Mouse (Mus musculus) CH12.LX (cell line): ENCODE measurements around the gene Espn. TPM values are rescaled to one million over a fixed set of nuclear protein-coding genes. Genes with fewer than 3 reads are reported as not detected.

Experiments used
- DNase-seq: peaks from one replicate; pipeline ENCODE4 v3.0.0-alpha.2; 2013; ENCODE audit errors: extremely low read depth
- H3K27ac ChIP-seq: 2 replicates; pipeline ENCODE4 v1.5.1; 2012; ENCODE audit warnings: low read depth, mild to moderate bottlenecking, control low read depth, moderate library complexity; ENCODE audit not compliant: insufficient read depth
- H3K27me3 ChIP-seq: replicated peaks from 2 replicates; pipeline ENCODE3; 2012; ENCODE audit warnings: inconsistent platforms
- H3K36me3 ChIP-seq, 2 experiments: replicated peaks in 1 of 2; 2 replicates each; pipeline versions ENCODE3 to v1.6.1; 2012; ENCODE audit warnings: inconsistent platforms in 1 of 2, low read length in 1 of 2, mild to moderate bottlenecking in 1 of 2, mixed read lengths in 1 of 2, moderate library complexity in 1 of 2; ENCODE audit not compliant: control insufficient read depth in 1 of 2, insufficient read depth in 1 of 2
- H3K4me1 ChIP-seq, 2 experiments: 2 replicates each; pipeline ENCODE4 v1.6.1; 2012; ENCODE audit warnings: inconsistent platforms in 1 of 2, moderate library complexity in 1 of 2; ENCODE audit not compliant: insufficient read depth in 2 of 2, control insufficient read depth in 1 of 2
- H3K4me2 ChIP-seq: 2 replicates; pipeline ENCODE4 v1.6.1; 2012; ENCODE audit warnings: low read depth, mild to moderate bottlenecking, control low read depth; ENCODE audit not compliant: poor library complexity, insufficient read depth, severe bottlenecking
- H3K4me3 ChIP-seq, 3 experiments: fragments of 150-350 bp in 1 of 3; sonication (generic) in 1 of 3; replicated peaks in 1 of 3; 2 replicates each; pipeline versions ENCODE3 to v1.5.1; 2011 to 2012; ENCODE audit warnings: low read depth in 2 of 3, low read length in 2 of 3, mild to moderate bottlenecking in 2 of 3, moderate library complexity in 2 of 3, control low read depth in 1 of 3, improper control_type of control experiment in 1 of 3, inconsistent platforms in 1 of 3, mixed read lengths in 1 of 3; ENCODE audit not compliant: poor library complexity in 1 of 3
- H3K79me2 ChIP-seq: replicated peaks from 2 replicates; pipeline ENCODE4 v1.6.1; 2012; ENCODE audit warnings: mild to moderate bottlenecking, moderate library complexity; ENCODE audit not compliant: control insufficient read depth, poor library complexity, insufficient read depth, severe bottlenecking; ENCODE audit errors: extremely low read depth
- H3K9ac ChIP-seq: 2 replicates; pipeline ENCODE4 v1.6.1; 2012; ENCODE audit warnings: low read depth, mild to moderate bottlenecking, control low read depth, moderate library complexity; ENCODE audit not compliant: insufficient read depth
- H3K9me3 ChIP-seq: replicated peaks from 2 replicates; pipeline ENCODE3; 2012; ENCODE audit warnings: low read length, inconsistent platforms, mixed read lengths
- BHLHE40 ChIP-seq: IDR thresholded peaks from 2 replicates; pipeline ENCODE4 v1.6.1; 2011; ENCODE audit warnings: mild to moderate bottlenecking, low read depth, low read length, improper control_type of control experiment
- CHD1 ChIP-seq: IDR thresholded peaks from 2 replicates; pipeline ENCODE4 v1.6.1; 2012; ENCODE audit warnings: low read depth, low read length, improper control_type of control experiment, inconsistent platforms
- CHD2 ChIP-seq: IDR thresholded peaks from 2 replicates; pipeline ENCODE4 v1.6.1; 2011; ENCODE audit warnings: low read length, improper control_type of control experiment
- ELF1 ChIP-seq: IDR thresholded peaks from 2 replicates; pipeline ENCODE4 v1.6.1; 2014; ENCODE audit warnings: low read depth, mild to moderate bottlenecking, inconsistent platforms, low read length, improper control_type of control experiment
- EP300 ChIP-seq: IDR thresholded peaks from 2 replicates; pipeline ENCODE4 v1.6.1; 2011; ENCODE audit warnings: low read length, improper control_type of control experiment
- ETS1 ChIP-seq: conservative IDR thresholded peaks from 2 replicates; pipeline ENCODE4 v1.6.1; 2012; ENCODE audit warnings: low read depth, mild to moderate bottlenecking, inconsistent platforms, low read length, improper control_type of control experiment, moderate library complexity
- IRF4 ChIP-seq: IDR thresholded peaks from 2 replicates; pipeline ENCODE4 v1.6.1; 2014; ENCODE audit warnings: low read depth, mild to moderate bottlenecking, inconsistent platforms, low read length, improper control_type of control experiment
- JUN ChIP-seq: IDR thresholded peaks from 2 replicates; pipeline ENCODE4 v1.6.1; 2011; ENCODE audit warnings: low read depth, mild to moderate bottlenecking, low read length, improper control_type of control experiment, moderate library complexity; ENCODE audit not compliant: insufficient read depth
- JUND ChIP-seq: conservative IDR thresholded peaks from 2 replicates; pipeline ENCODE4 v1.6.1; 2011; ENCODE audit warnings: low read depth, low read length, improper control_type of control experiment
- KAT2A ChIP-seq: IDR thresholded peaks from 2 replicates; pipeline ENCODE4 v1.6.1; 2012; ENCODE audit warnings: low read length, improper control_type of control experiment, inconsistent platforms; ENCODE audit not compliant: insufficient replicate concordance
- MAX ChIP-seq: IDR thresholded peaks from 2 replicates; pipeline ENCODE4 v1.6.1; 2011; ENCODE audit warnings: low read length, improper control_type of control experiment
- MAZ ChIP-seq: IDR thresholded peaks from 2 replicates; pipeline ENCODE4 v1.6.1; 2012; ENCODE audit warnings: low read depth, mild to moderate bottlenecking, inconsistent platforms, low read length, improper control_type of control experiment, moderate library complexity
- MEF2A ChIP-seq: IDR thresholded peaks from 2 replicates; pipeline ENCODE4 v1.6.1; 2014; ENCODE audit warnings: low read depth, mild to moderate bottlenecking, inconsistent platforms, low read length, improper control_type of control experiment, borderline replicate concordance
- MYC ChIP-seq: IDR thresholded peaks from 2 replicates; pipeline ENCODE4 v1.6.1; 2011; ENCODE audit warnings: low read depth, mild to moderate bottlenecking, improper control_type of control experiment, low read length
- NRF1 ChIP-seq: IDR thresholded peaks from 2 replicates; pipeline ENCODE4 v1.6.1; 2014; ENCODE audit warnings: low read depth, mild to moderate bottlenecking, inconsistent platforms, low read length, improper control_type of control experiment, moderate library complexity
- POLR2AphosphoS2 ChIP-seq: IDR thresholded peaks from 2 replicates; pipeline ENCODE4 v1.6.1; 2011; ENCODE audit warnings: low read depth, low read length, improper control_type of control experiment
- RAD21 ChIP-seq: IDR thresholded peaks from 2 replicates; pipeline ENCODE4 v1.6.1; 2011; ENCODE audit warnings: low read depth, mild to moderate bottlenecking, low read length, improper control_type of control experiment, moderate library complexity
- TCF12 ChIP-seq: IDR thresholded peaks from 2 replicates; pipeline ENCODE4 v1.6.1; 2014; ENCODE audit warnings: low read depth, mild to moderate bottlenecking, inconsistent platforms, low read length, improper control_type of control experiment
- USF1 ChIP-seq: IDR thresholded peaks from 2 replicates; pipeline ENCODE4 v1.6.1; 2014; ENCODE audit warnings: low read depth, mild to moderate bottlenecking, inconsistent platforms, low read length, improper control_type of control experiment
- USF2 ChIP-seq: conservative IDR thresholded peaks from 2 replicates; pipeline ENCODE4 v1.6.1; 2011; ENCODE audit warnings: low read depth, low read length, improper control_type of control experiment
- ZNF384 ChIP-seq: IDR thresholded peaks from 2 replicates; pipeline ENCODE4 v1.6.1; 2012; ENCODE audit warnings: low read depth, low read length, improper control_type of control experiment, inconsistent platforms
- dilution Hi-C: fragments of 300-500 bp; cut with MboI; formaldehyde crosslinking; loops from 2 replicates; pipeline ENCODE4 v1.14.3; 2020; ENCODE audit warnings: low sequenced_read_pairs; ENCODE audit not compliant: extremely low pct_unique_long_range_greater_than_20kb, extremely low pct_ligation_motif_present
- in situ Hi-C: fragments of 300-500 bp; cut with MboI; formaldehyde crosslinking; loops from 3 replicates; pipeline ENCODE4 v1.14.3; 2019; ENCODE audit warnings: low sequenced_read_pairs, low pct_ligation_motif_present, low pct_unique_long_range_greater_than_20kb, mixed read lengths
- polyA plus RNA-seq: library from polyadenylated mRNA; unstranded; fragments of >175 nt; gene quantifications from 2 replicates; pipeline ENCODE4 v1.2.1, GENCODE M21; 2012; ENCODE audit warnings: low read depth; ENCODE audit not compliant: insufficient read length
- total RNA-seq, 2 experiments: library from RNA; depleted of rRNA; stranded (reverse); fragments of 300-350 nt in 1 of 2; fragments of >200 nt in 1 of 2; gene quantifications; 2 replicates each; pipeline ENCODE4 v1.2.3; 2012 to 2014

The Espn gene
- total and polyA plus RNA-seq, 3 experiments = 0.25 TPM; not detected in 2

- dilution Hi-C loops = no loop called here
- H3K36me3 ChIP-seq = no peaks in the 10 kb centered on the region
- H3K9ac ChIP-seq = no peak overlapping the region
- DNase-seq = no peak
- no peak for TF ChIP-seq CHD1
- TF ChIP-seq ETS1 = peak; percentile 24; the same call in 1 of the 2 replicates
- TF ChIP-seq IRF4 = peak; percentile 57
- TF ChIP-seq EP300 = peak; percentile 46
- TF ChIP-seq, all 38 proteins: peak for 3
- no peaks in the 10 kb centered on the region for H3K9me3 ChIP-seq
- H3K27me3 ChIP-seq = peaks cover 44% of the 10 kb centered on the region
- H3K79me2 ChIP-seq = no peaks in the 10 kb centered on the region
- H3K4me3 ChIP-seq = no peak overlapping the region
- in situ Hi-C loops = loop anchor here (5.0 kb wide), 1 partner anchor 38 kb away; no protein-coding TSS in a partner anchor
- H3K4me1 ChIP-seq = peaks cover 7 to 13% of the 10 kb centered on the region in 2 experiments; a peak in 3 of 4 replicates
- H3K4me2 ChIP-seq = no peak overlapping the region
- no peak overlapping the region for H3K27ac ChIP-seq
Measured at GRCm38 (mm10) chr4:152079931-152080330, 72.2 kb downstream of the Espn start.

- in situ Hi-C loops = loop anchor here (5.0 kb wide), 1 partner anchor 37 kb away; no protein-coding TSS in a partner anchor
- Histone ChIP-seq H3K4me3 (no peak overlapping the region), H3K4me2 (no peak overlapping the region)
Measured at GRCm38 (mm10) chr4:152079261-152079660, 72.9 kb downstream of the Espn start.

GRCm38 (mm10) chr4:152078105-152078530, 74.1 kb downstream of the Espn start:
- no peak for DNase-seq
- Histone ChIP-seq H3K4me2 (0 out of 2 replicates have a peak overlapping the region, but pooled peaks have one; percentile 6), H3K27ac (peak overlapping the region; percentile 14; the same call in 1 of the 2 replicates), H3K79me2 (no peaks in the 10 kb centered on the region), H3K9ac (no peak overlapping the region), H3K4me3 (no peak overlapping the region), H3K9me3 (peaks cover 5% of the 10 kb centered on the region), H3K36me3 (no peaks in the 10 kb centered on the region), H3K27me3 (peaks cover 26% of the 10 kb centered on the region), H3K4me1 (peaks cover 7 to 13% of the 10 kb centered on the region in 2 experiments; a peak in 3 of 4 replicates)
- dilution Hi-C loops (no loop called here), in situ Hi-C loops (loop anchor here (5.0 kb wide), 1 partner anchor 36 kb away; no protein-coding TSS in a partner anchor)
- TF ChIP-seq CHD1 = no peak
- no peak for TF ChIP-seq NRF1
- peak; percentile 68 for TF ChIP-seq IRF4
- peak; percentile 64 for TF ChIP-seq TCF12
- TF ChIP-seq MEF2A = 0 out of 2 replicates have a peak, but pooled peaks have one; percentile 30
- TF ChIP-seq BHLHE40 = peak; percentile 43
- TF ChIP-seq CHD2 = peak; percentile 61; the same call in 1 of the 2 replicates

More at GRCm38 (mm10) chr4:152079261-152079660, 72.9 kb downstream of the Espn start:
- H3K9me3 ChIP-seq = peaks cover 4% of the 10 kb centered on the region
- dilution Hi-C loops = no loop called here
- H3K9ac ChIP-seq = no peak overlapping the region
- TF ChIP-seq USF2 (no peak), USF1 (no peak), RAD21 (no peak; the same call in 1 of the 2 replicates), MAZ (no peak), ZNF384 (no peak), BHLHE40 (no peak), POLR2AphosphoS2 (no peak), CHD1 (no peak), JUND (no peak), KAT2A (no peak), ELF1 (no peak), MYC (no peak), JUN (no peak), MAX (no peak), ETS1 (no peak)
- H3K27ac ChIP-seq = no peak overlapping the region
- H3K36me3 ChIP-seq = no peaks in the 10 kb centered on the region
- H3K27me3 ChIP-seq = peaks cover 37% of the 10 kb centered on the region
- H3K4me1 ChIP-seq = peaks cover 7 to 13% of the 10 kb centered on the region in 2 experiments; a peak in 3 of 4 replicates
- H3K79me2 ChIP-seq = no peaks in the 10 kb centered on the region
- DNase-seq = no peak
